In the genomic region with DNA sequence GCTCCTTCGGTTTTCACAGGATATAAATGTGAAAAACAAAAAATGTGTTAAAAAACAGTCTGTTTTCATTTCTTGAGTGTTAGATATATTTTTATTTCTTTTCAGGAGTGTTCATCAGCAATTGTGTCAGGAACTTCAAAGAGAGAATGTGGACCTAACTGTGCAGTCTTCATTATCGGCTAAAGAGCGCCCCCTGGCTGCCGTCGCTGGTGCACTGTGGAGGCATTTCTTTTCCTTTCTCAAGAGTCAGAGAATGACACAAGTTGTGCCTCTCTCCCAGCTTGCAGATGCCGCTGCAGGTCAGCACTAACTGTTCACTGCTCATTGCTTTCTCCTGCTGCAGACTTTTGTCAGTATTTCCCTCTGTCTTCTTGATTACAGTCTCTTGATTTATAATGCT, we compare ENCODE assay signal across 9 mouse cellular contexts.
DNase-seq lines count a peak whose midpoint lies in the region; ATAC-seq lines count a peak whose summit lies in the region.
"Had no signal": no experiment of that assay in that cellular context is flagged by ENCODE, and none has a peak within 500 bp of the region (broad histone marks: within the 10 kb centered on the region; RNA-seq: fewer than 3 reads in every experiment).

No protein-coding gene starts in this region.

- no peak overlapping the region for H3K27ac ChIP-seq in hindbrain, embryonic 16.5 days (ENCODE audit: low read depth, low read length)

- no peak overlapping the region for H3K9ac ChIP-seq in hindbrain, embryonic 16.5 days (ENCODE audit: low read depth, low read length)

- H3K4me3 ChIP-seq in hindbrain, embryonic 16.5 days (ENCODE audit: low read length), result no peak overlapping the region
- H3K4me3 ChIP-seq: megakaryocyte, embryonic 14.5 days had no signal

- H3K4me1 ChIP-seq in hindbrain, embryonic 16.5 days (ENCODE audit: control insufficient read depth, insufficient read depth, low read depth, low read length), result no peaks in the 10 kb centered on the region

- ATAC-seq in hindbrain, embryonic 16.5 days, result peak; percentile 90

- H3K36me3 ChIP-seq in hindbrain, embryonic 16.5 days (ENCODE audit: control insufficient read depth, insufficient read depth, low read length), result no peaks in the 10 kb centered on the region

- 11% methylated on average over 6 of the region's 6 CpGs for WGBS in hindbrain, embryonic 16.5 days

- DNase-seq in NIH3T3 (ENCODE audit: low read depth), result peak; percentile 84
- peak; percentile 66 to 80 for DNase-seq in cerebellum, adult 18-20 months
- DNase-seq in forelimb bud, embryonic 11.5 days (ENCODE audit: low read depth, low spot score), result peak; percentile 57
- peak; percentile 73 for DNase-seq in left cerebral cortex, adult 11 months (ENCODE audit: low spot score)
- peak; percentile 61 to 76 for DNase-seq in lung, postnatal 4 days
- DNase-seq in retina, postnatal 7 days (ENCODE audit: low read depth, low spot score), result peak; percentile 63
- peak; percentile 89 for DNase-seq in thymus, postnatal 4 days

- no peak overlapping the region for H3K4me2 ChIP-seq in hindbrain, embryonic 16.5 days (ENCODE audit: low read length)

- no peaks in the 10 kb centered on the region for H3K27me3 ChIP-seq in hindbrain, embryonic 16.5 days (replicated peaks; ENCODE audit: control insufficient read depth, insufficient read depth, low read length)
- H3K27me3 ChIP-seq: megakaryocyte, embryonic 14.5 days had no signal

- peaks cover 3% of the 10 kb centered on the region; the same call in 1 of the 2 replicates for H3K9me3 ChIP-seq in hindbrain, embryonic 16.5 days (ENCODE audit: control insufficient read depth, low read length)
- H3K9me3 ChIP-seq: megakaryocyte, embryonic 14.5 days had no signal
